Mouse (Mus musculus) lung, postnatal 0 days (tissue): ENCODE measurements around the gene Spry1. TPM values are rescaled to one million over a fixed set of nuclear protein-coding genes. Genes with fewer than 3 reads are reported as not detected.

Experiments
- ATAC-seq: fragments of 200-750 bp; cut with Nextera tagmentation; 2 replicates; pipeline ENCODE4 v1.8.0; 2017; ENCODE audit warnings: moderate library complexity
- DNase-seq: peaks from one replicate; pipeline ENCODE4 v3.0.0-alpha.2; 2016; ENCODE audit warnings: low spot score
- H3K27ac ChIP-seq: fragments of 300-500 bp; sonication (generic); 2 replicates; pipeline ENCODE4 v1.5.1; 2014; ENCODE audit warnings: antibody characterized with exemption, mild to moderate bottlenecking, low read length, mixed read lengths
- H3K27me3 ChIP-seq: fragments of 300-500 bp; sonication (generic); replicated peaks from 2 replicates; pipeline ENCODE4 v1.6.1; 2014; ENCODE audit warnings: low read length, mixed read lengths; ENCODE audit not compliant: insufficient read depth
- H3K36me3 ChIP-seq: fragments of 300-500 bp; sonication (generic); 2 replicates; pipeline ENCODE4 v1.6.1; 2014; ENCODE audit warnings: low read length, mixed read lengths; ENCODE audit not compliant: insufficient read depth
- H3K4me1 ChIP-seq: fragments of 300-500 bp; sonication (generic); 2 replicates; pipeline ENCODE4 v1.6.1; 2014; ENCODE audit warnings: antibody characterized with exemption, low read depth, low read length, mixed read lengths; ENCODE audit not compliant: insufficient read depth
- H3K4me2 ChIP-seq: fragments of 300-500 bp; sonication (generic); replicated peaks from 2 replicates; pipeline ENCODE4 v1.6.1; 2014; ENCODE audit warnings: low read depth, mild to moderate bottlenecking, low read length, moderate library complexity, mixed read lengths
- H3K4me3 ChIP-seq: fragments of 300-500 bp; sonication (generic); 2 replicates; pipeline ENCODE4 v1.5.1; 2014; ENCODE audit warnings: low read depth, low read length
- H3K9ac ChIP-seq: fragments of 300-500 bp; sonication (generic); replicated peaks from 2 replicates; pipeline ENCODE4 v1.6.1; 2014; ENCODE audit warnings: low read depth, mild to moderate bottlenecking
- H3K9me3 ChIP-seq: fragments of 300-500 bp; sonication (generic); 2 replicates; pipeline ENCODE4 v1.6.1; 2016; ENCODE audit warnings: low read length, mixed read lengths
- CTCF ChIP-seq: IDR thresholded peaks from 2 replicates; pipeline ENCODE4 v1.5.1; 2016; ENCODE audit warnings: antibody characterized with exemption, mild to moderate bottlenecking
- EP300 ChIP-seq: IDR thresholded peaks from 2 replicates; pipeline ENCODE4 v1.6.1; 2016; ENCODE audit warnings: antibody characterized with exemption, mild to moderate bottlenecking, control low read depth
- WGBS: fragments of 180-500 bp; shearing (Covaris S2); extraction: QIAGEN DNeasy Blood & Tissue Kit; methylation state at CpG from one replicate; pipeline ENCODE4 v1.1.7; 2014; 5-methylcytosine and 5-hydroxymethylcytosine counted together
- polyA plus RNA-seq: library from polyadenylated mRNA; unstranded; fragments of >200 nt; fragmentation: Nextera tagmentation; extraction: Ambion mirVana; gene quantifications from 2 replicates; pipeline ENCODE4 v1.2.1, GENCODE M21; 2015

The Spry1 gene
- polyA plus RNA-seq, 1 experiment from 2014 or later = 23.3 TPM

DNA sequence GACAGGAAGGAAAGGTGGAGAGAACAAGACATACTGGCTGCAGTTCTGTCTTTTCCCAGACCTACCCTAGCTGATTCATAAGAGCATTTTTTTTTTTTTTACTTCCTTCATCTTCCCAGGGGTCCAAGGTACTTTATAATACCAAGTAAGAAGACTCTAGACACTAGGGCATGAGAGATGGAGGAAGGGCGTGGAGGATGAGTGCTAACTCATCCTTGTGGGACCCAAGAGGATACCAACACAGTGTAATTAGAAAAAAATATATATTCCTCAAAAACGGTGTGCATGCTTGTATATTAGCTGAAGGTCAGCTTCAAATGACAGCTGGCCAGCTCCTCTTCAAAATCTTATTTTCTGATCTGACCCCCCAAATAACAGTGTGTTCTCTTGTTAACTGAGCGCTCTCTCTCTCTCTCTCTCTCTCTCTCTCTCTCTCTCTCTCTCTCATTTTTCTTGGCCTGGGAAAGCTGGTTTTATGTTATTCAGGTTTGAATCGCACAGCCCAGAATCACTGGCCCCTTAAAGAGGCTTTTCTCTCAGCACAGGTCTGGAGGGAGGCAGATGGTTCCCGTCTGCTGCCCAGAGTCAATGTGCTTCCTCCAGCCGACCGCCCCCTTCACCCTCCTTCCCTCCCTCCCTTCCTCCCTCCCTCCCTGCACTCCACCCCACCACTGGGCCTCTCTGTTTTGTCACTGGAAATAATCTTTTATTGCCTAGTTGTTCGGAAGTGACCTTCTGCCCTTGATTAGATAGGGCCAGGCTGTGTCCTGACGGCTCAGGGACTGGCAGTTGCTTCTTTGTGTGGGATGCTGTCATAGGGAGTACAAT, 26.8 kb downstream of the Spry1 start:
- Histone ChIP-seq H3K36me3 (no peaks in the 10 kb centered on the region), H3K9ac (no peak overlapping the region), H3K27ac (no peak overlapping the region), H3K9me3 (peaks cover 10% of the 10 kb centered on the region; the same call in 1 of the 2 replicates), H3K4me1 (no peaks in the 10 kb centered on the region), H3K27me3 (no peaks in the 10 kb centered on the region), H3K4me2 (no peak overlapping the region), H3K4me3 (no peak overlapping the region)
- DNase-seq (peak; percentile 61), ATAC-seq (peak; percentile 87)
- TF ChIP-seq EP300 (0 out of 2 replicates have a peak, but pooled peaks have one; percentile 6), CTCF (no peak)
- 28% methylated on average over 8 of the region's 9 CpGs for WGBS

DNA sequence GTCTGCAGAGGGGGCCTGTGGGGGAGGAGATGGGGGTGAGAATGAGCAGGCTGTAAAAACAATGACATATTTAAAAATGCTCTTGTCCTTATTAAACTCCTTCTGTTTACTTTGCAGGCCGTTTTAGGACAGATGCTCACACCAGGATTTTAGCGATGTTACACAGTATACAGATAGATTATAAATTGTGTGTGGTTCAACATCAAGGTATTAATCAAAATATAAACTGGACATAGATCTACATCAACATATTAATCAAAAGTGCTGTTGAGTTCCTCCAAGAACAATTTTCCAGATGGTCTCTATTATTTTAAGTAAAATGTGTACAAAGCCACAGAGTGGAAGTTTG, 27.3 kb downstream of the Spry1 start:
- no peak overlapping the region for H3K4me2 ChIP-seq
- no peaks in the 10 kb centered on the region for H3K4me1 ChIP-seq
- H3K27me3 ChIP-seq = no peaks in the 10 kb centered on the region
- no peak for DNase-seq
- 23% methylated on average over 2 of the region's 2 CpGs for WGBS
- no peak for ATAC-seq
- H3K27ac ChIP-seq = no peak overlapping the region
- H3K36me3 ChIP-seq = no peaks in the 10 kb centered on the region
- peaks cover 10% of the 10 kb centered on the region; the same call in 1 of the 2 replicates for H3K9me3 ChIP-seq
- no peak overlapping the region for H3K4me3 ChIP-seq
- TF ChIP-seq CTCF (no peak), EP300 (no peak)
- H3K9ac ChIP-seq = no peak overlapping the region

DNA sequence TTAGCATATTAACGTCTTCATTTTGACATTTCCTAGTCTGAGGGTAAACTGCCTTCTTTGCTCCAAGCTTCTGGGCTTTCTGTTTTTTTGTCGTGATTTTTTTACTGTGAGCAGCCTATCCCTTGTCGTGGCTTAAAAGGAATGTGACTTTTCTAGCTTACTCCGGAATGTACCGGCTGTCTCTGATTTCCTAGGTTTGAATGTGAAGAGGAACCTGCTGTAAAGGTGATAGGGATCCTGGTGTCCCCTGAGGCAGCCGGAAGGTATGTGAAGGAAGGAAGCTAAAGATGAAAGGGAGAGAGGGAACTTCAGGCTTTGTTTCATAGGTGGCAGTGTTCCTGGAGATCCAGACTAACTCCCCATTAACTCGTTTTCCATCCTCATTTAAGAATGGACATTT, 28.0 kb downstream of the Spry1 start:
- no peak overlapping the region for H3K4me2 ChIP-seq
- H3K36me3 ChIP-seq = no peaks in the 10 kb centered on the region
- TF ChIP-seq CTCF = no peak
- no peak for TF ChIP-seq EP300
- peak; percentile 39; the same call in 1 of the 2 replicates for ATAC-seq
- H3K4me3 ChIP-seq = no peak overlapping the region
- peaks cover 10% of the 10 kb centered on the region; the same call in 1 of the 2 replicates for H3K9me3 ChIP-seq
- no peaks in the 10 kb centered on the region for H3K27me3 ChIP-seq
- 31% methylated on average over 7 of the region's 7 CpGs for WGBS
- no peaks in the 10 kb centered on the region for H3K4me1 ChIP-seq
- no peak overlapping the region for H3K9ac ChIP-seq
- no peak for DNase-seq
- H3K27ac ChIP-seq = no peak overlapping the region

DNA sequence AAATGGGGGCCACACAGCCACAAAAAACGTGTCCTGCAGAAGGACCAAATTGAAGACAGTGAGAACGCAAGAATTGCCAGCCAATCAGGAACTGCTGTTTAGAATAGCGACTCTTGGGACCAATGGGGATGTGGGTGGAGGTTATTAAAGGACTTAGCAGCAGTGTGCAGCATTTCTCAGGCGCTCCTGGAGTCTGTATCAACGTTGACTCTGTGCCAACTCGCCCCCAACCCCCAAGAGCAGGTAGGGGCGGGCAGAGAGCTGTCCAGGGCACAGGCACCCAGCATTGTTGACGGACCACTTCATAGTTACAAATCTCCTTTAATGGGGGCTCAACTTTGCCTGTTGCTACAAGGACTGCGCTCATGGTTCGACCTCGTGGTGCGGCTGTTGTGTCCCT, 28.9 kb downstream of the Spry1 start:
- TF ChIP-seq EP300 (no peak), CTCF (no peak)
- WGBS = 86% methylated on average over 12 of the region's 12 CpGs
- peaks cover 10% of the 10 kb centered on the region; the same call in 1 of the 2 replicates for H3K9me3 ChIP-seq
- no peak for ATAC-seq
- H3K27me3 ChIP-seq = no peaks in the 10 kb centered on the region
- no peaks in the 10 kb centered on the region for H3K36me3 ChIP-seq
- DNase-seq = no peak
- H3K4me2 ChIP-seq = no peak overlapping the region
- no peak overlapping the region for H3K27ac ChIP-seq
- no peak overlapping the region for H3K9ac ChIP-seq
- H3K4me1 ChIP-seq = no peaks in the 10 kb centered on the region
- no peak overlapping the region for H3K4me3 ChIP-seq

DNA sequence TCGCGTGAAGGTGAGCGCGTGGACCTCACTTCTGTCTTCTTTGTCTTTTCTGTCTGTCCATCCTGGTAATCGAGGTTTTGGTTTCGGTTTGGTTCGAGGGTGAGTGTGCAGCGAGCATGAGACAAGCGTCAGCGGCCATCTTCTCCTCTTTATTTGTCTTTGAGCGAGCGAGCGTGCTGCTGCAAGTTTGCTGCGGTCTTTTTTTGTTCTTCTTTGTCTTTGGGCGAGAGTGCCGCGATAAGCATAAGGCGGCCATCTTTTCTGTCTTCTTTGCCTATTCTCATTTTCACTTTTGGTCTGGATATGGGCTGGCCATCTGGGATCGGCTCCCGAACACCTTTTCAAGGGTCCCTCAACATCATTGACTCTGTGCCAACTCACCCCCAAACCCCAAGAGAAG, 29.4 kb downstream of the Spry1 start:
- H3K27ac ChIP-seq = no peak overlapping the region
- no peak for TF ChIP-seq CTCF
- no peak for TF ChIP-seq EP300
- H3K4me2 ChIP-seq = no peak overlapping the region
- peaks cover 10% of the 10 kb centered on the region; the same call in 1 of the 2 replicates for H3K9me3 ChIP-seq
- no peaks in the 10 kb centered on the region for H3K27me3 ChIP-seq
- no peak overlapping the region for H3K4me3 ChIP-seq
- ATAC-seq = no peak
- no peaks in the 10 kb centered on the region for H3K36me3 ChIP-seq
- H3K4me1 ChIP-seq = no peaks in the 10 kb centered on the region
- DNase-seq = no peak
- 98% methylated on average over 20 of the region's 20 CpGs for WGBS
- H3K9ac ChIP-seq = no peak overlapping the region

DNA sequence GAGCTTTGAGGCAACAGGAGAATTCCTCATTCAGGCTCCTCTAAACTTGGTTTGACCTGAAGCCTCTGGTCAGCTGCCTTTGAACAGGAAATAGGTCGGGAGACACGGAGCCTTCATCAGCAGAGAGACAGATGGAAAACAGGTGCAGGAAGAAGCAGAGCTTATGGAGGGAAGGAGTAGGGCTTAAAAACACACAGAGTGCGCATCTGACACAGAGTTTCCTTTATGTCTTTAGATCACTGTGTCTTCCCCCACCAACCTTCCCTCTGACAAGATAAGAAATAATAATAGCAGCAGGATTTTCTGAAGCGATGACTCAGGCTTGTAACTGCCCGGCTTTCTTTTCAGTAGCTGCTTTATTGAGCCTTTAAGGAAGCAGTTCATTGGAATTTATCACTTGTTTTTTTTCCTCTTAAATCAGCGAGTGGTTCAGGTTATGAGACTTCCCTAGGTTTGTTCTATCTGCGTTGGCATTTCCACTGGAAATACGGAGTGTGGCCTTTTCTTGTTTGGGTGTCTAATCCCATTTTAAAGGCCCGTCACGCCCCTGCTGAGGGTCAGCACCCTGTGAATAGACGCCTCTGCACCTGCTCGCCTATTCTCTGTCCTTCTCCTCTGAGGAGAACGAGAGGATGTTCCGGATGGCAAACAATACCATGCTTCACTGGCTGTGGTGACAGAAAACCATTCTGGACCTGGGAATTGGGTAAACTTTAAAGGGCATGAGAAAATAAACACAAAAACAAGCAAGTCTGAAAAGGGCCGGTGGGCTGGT, 32.7 kb downstream of the Spry1 start:
- H3K27ac ChIP-seq = no peak overlapping the region
- H3K4me2 ChIP-seq = no peak overlapping the region
- peaks cover 4% of the 10 kb centered on the region; the same call in 1 of the 2 replicates for H3K4me1 ChIP-seq
- no peaks in the 10 kb centered on the region for H3K36me3 ChIP-seq
- DNase-seq = no peak
- 38% methylated on average over 15 of the region's 15 CpGs for WGBS
- H3K27me3 ChIP-seq = no peaks in the 10 kb centered on the region
- no peak overlapping the region for H3K9ac ChIP-seq
- H3K9me3 ChIP-seq = peaks cover 10% of the 10 kb centered on the region; the same call in 1 of the 2 replicates
- no peak overlapping the region for H3K4me3 ChIP-seq
- TF ChIP-seq EP300 (no peak), CTCF (no peak)
- no peak for ATAC-seq
